Mouse (Mus musculus) brown adipose tissue, adult 24 weeks (tissue): ENCODE measurements around the gene Frmd4b. TPM values are rescaled to one million over a fixed set of nuclear protein-coding genes. Genes with fewer than 3 reads are reported as not detected.

Source experiments
- H3K27ac ChIP-seq: fragments of 200-500 bp; replicated peaks from 2 replicates; pipeline ENCODE4 v1.5.1; 2012; ENCODE audit warnings: low read depth, mild to moderate bottlenecking, low read length
- H3K4me1 ChIP-seq: fragments of 200-500 bp; 2 replicates; pipeline ENCODE4 v1.6.1; 2012; ENCODE audit warnings: low read length, mixed read lengths; ENCODE audit not compliant: control insufficient read depth, insufficient read depth, insufficient read length
- H3K4me3 ChIP-seq: fragments of 200-500 bp; 2 replicates; pipeline ENCODE4 v1.5.1; 2012; ENCODE audit warnings: low read depth, mild to moderate bottlenecking, low read length, moderate library complexity; ENCODE audit not compliant: insufficient read depth
- polyA plus RNA-seq: library from polyadenylated mRNA; stranded (reverse); fragments of >200 nt; gene quantifications from 2 replicates; pipeline ENCODE4 v1.2.4, GENCODE M21; 2012; ENCODE audit not compliant: missing spikeins, insufficient read depth, insufficient read length

Frmd4b gene
- polyA plus RNA-seq, 1 experiment: 3.2 TPM

DNA sequence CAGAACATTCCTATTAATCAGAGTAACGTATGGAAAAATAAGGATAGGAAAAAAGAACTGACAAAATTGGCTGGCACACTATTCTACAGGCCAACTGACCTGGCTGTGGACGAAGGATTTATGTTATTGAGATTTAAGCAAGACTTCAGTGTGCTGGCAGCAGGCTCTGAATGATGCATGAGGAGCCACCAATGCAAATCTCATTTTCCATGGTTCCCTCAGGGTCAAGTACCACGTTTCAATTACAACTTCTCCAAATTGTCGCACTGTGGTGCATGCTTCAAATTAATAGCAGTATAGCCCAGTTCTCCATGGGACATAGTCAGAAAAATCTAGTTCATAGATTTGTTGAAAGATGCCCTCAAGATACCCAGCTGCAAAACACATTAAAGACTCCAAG is 50.6 kb downstream of the Frmd4b start:
- Histone ChIP-seq H3K4me3 (no peak overlapping the region), H3K27ac (no peak overlapping the region), H3K4me1 (no peaks in the 10 kb centered on the region)

GRCm38 (mm10) chr6:97557147-97557546 is 60.2 kb downstream of the Frmd4b start:
- Histone ChIP-seq H3K4me1 (no peaks in the 10 kb centered on the region), H3K4me3 (no peak overlapping the region), H3K27ac (no peak overlapping the region)

DNA sequence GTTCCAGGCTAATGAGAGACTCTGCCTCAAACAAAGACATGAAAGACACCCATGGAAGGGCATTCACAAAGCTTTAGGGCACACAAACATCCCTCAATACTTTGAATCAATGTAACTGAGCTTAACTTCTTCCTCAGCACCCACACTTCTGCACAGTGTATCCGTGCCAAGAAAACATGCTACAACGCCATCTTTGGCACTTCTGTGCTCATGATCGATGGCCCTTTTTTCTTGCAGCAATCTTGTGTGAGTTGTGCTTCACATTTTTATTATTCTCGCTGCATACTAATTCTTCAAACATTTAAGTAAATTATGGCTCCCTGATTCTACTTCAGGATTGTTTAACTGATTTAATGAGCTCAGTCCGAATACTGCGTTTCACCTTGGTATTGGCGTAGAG is 61.7 kb downstream of the Frmd4b start:
- H3K27ac ChIP-seq: no peak overlapping the region
- no peak overlapping the region for H3K4me3 ChIP-seq
- no peaks in the 10 kb centered on the region for H3K4me1 ChIP-seq

DNA sequence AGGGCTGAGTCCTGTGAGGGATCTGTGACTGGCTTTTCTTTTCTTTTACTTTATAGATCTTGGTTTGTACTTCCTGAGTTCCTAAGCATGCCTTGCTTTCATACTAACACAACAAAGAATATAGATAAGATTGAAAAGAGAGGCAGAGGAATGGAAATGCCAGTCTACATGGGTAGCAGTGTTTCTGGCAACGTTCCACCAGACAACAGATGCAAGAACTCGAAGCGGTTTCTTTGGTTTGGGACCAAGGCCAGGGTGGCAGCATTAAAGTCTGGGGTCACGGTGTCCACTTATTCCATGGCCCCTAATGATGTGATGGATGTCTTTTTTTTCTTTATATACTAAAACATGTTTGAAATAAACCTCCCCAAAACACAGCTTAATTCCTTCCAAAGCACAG is 63.9 kb downstream of the Frmd4b start:
- Histone ChIP-seq H3K4me1 (no peaks in the 10 kb centered on the region), H3K4me3 (no peak overlapping the region), H3K27ac (no peak overlapping the region)

GRCm38 (mm10) chr6:97552573-97552972 is 64.8 kb downstream of the Frmd4b start:
- Histone ChIP-seq H3K4me3 (no peak overlapping the region), H3K4me1 (no peaks in the 10 kb centered on the region), H3K27ac (no peak overlapping the region)

GRCm38 (mm10) chr6:97551884-97552283 is 65.5 kb downstream of the Frmd4b start:
- H3K27ac ChIP-seq: no peak overlapping the region
- no peaks in the 10 kb centered on the region for H3K4me1 ChIP-seq
- no peak overlapping the region for H3K4me3 ChIP-seq

- Histone ChIP-seq H3K4me3 (no peak overlapping the region), H3K27ac (no peak overlapping the region), H3K4me1 (no peaks in the 10 kb centered on the region)
Observed at GRCm38 (mm10) chr6:97551161-97551560, 66.2 kb downstream of the Frmd4b start.

GRCm38 (mm10) chr6:97540458-97540857 is 76.9 kb downstream of the Frmd4b start:
- Histone ChIP-seq H3K27ac (no peak overlapping the region), H3K4me1 (peaks cover 2% of the 10 kb centered on the region; the same call in 1 of the 2 replicates), H3K4me3 (no peak overlapping the region)

DNA sequence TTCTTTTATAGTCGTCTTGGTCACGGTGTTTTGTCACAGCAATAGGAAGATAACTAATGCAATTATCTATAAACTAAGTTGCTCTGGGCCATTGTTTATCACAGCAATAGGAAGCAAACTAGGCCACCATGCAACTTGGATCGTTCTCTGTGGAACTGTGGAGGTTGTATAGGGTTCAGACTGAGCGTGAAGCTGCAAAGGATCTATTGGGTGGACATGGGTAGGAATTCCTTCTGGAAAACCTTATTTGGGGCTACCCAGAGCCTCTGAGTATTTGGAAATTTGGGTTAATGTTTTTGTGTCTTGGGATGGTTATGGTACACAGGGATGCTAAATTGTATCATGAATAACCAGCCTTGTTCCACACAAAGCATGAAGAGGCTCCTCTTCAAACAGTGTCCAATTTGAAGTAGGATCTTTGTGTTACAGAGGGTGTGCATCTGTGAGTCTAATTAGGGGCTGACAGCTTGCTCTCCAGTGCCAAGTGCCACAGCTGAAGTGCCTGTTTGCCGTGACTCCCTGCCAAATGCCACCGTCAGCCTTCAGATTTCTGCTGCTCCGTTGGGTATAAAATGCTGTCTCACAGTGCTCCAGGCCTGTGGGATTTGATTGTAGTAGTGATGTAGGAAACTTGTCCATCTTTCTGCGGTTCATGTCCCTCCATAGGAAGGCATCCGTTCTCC is 81.4 kb downstream of the Frmd4b start:
- Histone ChIP-seq H3K27ac (no peak overlapping the region), H3K4me1 (peaks cover 2% of the 10 kb centered on the region; the same call in 1 of the 2 replicates), H3K4me3 (no peak overlapping the region)

- Histone ChIP-seq H3K4me1 (no peaks in the 10 kb centered on the region), H3K27ac (no peak overlapping the region), H3K4me3 (no peak overlapping the region)
Observed at GRCm38 (mm10) chr6:97531043-97531442, 86.3 kb downstream of the Frmd4b start.

DNA sequence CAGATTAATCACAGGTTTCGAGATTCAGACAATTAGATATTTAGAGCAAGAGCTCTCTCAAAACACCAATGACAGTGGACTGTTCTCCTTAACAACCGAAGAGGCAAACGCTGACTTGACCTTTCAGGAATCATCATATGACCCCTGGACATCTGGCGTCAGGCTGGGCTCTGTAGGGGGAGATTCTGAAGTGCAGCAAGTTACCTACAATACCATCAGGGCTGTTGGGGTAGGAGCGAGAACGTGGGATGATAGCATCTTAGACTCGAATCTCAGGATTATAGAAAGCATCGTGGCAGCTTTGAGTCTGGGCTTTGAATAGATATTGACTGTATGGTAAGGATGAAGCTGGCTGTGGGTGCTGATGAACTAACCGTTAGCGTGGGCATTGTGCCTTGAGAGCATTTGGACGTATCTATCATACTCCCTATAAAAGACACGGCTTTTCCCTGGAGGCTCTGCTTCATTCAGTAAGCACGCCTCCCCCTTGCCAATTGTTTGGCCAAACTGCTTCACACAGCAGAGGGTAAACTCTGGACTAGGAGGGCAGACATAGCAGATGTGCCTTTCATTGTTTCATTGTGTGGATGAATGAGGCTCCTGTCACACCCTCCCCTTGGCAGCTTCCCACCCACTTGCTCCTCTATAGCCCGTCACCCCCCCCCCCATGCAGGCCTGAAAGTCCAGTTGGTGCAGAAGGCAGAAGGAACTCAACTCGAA is 88.2 kb downstream of the Frmd4b start:
- H3K27ac ChIP-seq: no peak overlapping the region
- no peak overlapping the region for H3K4me3 ChIP-seq
- H3K4me1 ChIP-seq: no peaks in the 10 kb centered on the region

DNA sequence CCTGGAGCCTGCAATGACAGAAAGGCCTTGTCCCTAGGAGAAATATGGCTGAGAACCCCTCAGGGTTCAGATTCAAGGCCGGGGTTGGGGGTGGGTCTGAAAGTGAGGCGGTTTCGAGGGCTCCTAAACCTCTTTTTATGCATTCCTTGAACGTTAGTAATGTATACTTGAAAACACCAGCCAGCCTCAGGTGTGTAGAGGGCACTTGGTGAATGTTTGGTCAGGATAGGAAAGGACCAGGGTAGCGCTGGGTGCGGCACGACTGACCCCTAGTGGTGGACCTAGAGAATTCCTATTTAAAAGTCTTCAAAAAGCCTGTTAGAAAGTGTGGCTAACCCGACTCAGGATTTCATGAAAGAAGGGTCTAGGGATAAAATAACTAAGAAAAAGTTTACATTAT is 91.2 kb downstream of the Frmd4b start:
- Histone ChIP-seq H3K4me1 (peaks cover 2% of the 10 kb centered on the region; the same call in 1 of the 2 replicates), H3K27ac (no peak overlapping the region), H3K4me3 (no peak overlapping the region)

- H3K27ac ChIP-seq: no peak overlapping the region
- no peak overlapping the region for H3K4me3 ChIP-seq
Observed at GRCm38 (mm10) chr6:97523118-97523517, 94.2 kb downstream of the Frmd4b start.

DNA sequence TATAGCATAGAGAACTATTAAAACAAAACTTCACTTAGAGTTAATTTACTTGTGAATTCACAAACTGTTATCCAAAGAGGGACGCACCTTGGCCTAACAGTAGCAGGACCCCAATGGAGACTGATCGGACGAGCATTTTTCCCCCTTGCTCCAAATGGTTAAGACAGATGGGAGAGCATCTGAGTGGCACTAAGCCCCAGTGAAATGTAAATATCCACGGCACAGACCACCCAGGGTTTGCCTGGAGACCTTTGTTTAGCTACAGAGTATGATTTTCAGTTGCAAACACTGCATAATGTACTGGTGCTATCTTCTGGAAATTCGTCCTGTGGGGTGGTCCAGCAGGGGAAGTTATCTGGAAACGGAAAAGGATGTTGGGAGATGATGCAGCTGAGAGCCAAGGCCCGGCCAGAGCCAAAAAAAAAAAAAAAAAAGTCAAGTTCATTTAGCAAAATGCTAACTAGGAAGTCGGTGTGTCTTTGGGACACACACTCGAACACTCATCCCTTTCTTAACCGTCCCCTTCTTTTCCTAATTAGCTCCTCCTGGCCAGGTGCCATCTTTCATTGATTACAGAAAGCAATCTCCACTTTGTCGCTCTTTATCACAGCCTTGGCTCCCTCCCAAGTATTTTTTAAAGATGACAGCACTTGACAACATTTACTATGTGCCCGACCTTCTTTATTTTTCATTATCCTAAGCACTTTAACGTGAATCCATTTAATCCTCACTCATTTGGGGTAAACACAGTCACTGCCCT is 95.9 kb downstream of the Frmd4b start:
- no peak overlapping the region for H3K4me3 ChIP-seq
- H3K4me1 ChIP-seq: peaks cover 12% of the 10 kb centered on the region; the same call in 1 of the 2 replicates
- 0 out of 2 replicates have a peak overlapping the region, but pooled peaks have one; percentile 24 for H3K27ac ChIP-seq

More at GRCm38 (mm10) chr6:97523118-97523517, 94.2 kb downstream of the Frmd4b start:
- peaks cover 5% of the 10 kb centered on the region; the same call in 1 of the 2 replicates for H3K4me1 ChIP-seq

DNA sequence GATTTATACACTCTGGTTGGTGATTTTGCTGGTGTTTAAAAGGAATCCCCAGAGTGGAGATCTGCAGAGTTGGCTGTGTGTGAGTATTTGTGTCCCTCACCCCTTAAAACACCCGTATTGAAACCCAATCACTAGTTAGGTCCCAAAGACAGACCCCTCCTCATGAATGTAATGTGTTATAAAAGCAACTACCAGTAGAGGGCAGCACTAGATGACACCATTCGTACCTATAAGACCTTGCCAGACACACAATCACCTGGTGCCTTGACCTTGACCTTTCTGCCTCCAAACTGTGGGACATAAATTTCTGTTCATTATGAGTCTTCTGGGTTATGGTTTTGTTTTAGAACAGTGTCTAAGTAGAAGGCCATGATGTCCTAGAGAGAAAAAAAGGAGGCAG is 96.8 kb downstream of the Frmd4b start:
- H3K4me1 ChIP-seq: peaks cover 12% of the 10 kb centered on the region; the same call in 1 of the 2 replicates
- H3K4me3 ChIP-seq: no peak overlapping the region
- H3K27ac ChIP-seq: no peak overlapping the region
